Mouse (Mus musculus) ovary, postnatal 14 days (tissue): ENCODE data around the gene Pip4k2b.
"Not testable (repeated sequence)": the region's sequence is repeated elsewhere in the genome, so short reads cannot be mapped to it uniquely, and the experiment has no call there.

Experiments
- DNase-seq: peaks from one replicate; pipeline ENCODE4 v3.0.0; 2022; ENCODE audit warnings: low spot score

The Pip4k2b gene

GRCm38 (mm10) chr11:97714784-97715760 is 29.4 kb downstream of the Pip4k2b start:
- DNase-seq, result no peak

DNA sequence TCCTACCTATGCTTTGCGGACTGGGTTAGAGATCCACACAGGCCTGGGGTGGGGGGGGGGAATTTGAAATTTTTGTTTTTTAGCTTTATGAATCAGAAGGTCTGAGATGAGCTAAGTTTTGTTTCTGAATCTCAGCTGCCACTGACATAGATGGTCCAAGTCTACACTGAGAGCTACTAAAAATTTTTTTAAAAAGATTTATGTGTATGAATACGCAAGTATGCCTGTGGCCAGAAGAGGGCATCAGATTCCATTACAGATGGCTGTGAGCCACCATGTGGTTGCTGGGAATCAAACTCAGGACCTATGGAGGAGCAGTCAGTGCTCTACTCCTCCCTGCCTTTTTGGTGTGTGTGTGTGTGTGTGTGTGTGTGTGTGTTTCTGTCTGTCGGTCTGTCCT is 30.1 kb downstream of the Pip4k2b start:
- no peak for DNase-seq

DNA sequence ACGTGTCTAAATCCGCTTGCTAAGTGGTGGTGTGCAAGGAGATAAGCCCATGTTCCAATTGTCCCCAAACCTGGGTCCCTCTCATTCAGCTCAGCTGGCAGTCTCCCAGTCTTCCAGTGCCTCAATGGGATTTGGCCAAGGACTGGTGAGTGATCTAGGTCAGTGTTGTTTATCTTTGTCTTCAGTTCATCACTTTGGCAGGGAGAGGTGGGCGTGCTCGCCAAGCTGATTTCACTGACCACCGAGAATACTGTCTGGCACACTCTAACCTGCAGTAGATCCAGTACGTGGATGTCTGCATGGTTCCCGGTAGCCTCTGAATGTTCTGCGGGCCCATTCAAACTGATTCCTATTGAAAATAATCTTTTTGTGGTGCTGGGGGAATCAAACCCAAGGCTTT is 30.6 kb downstream of the Pip4k2b start:
- no peak for DNase-seq

DNA sequence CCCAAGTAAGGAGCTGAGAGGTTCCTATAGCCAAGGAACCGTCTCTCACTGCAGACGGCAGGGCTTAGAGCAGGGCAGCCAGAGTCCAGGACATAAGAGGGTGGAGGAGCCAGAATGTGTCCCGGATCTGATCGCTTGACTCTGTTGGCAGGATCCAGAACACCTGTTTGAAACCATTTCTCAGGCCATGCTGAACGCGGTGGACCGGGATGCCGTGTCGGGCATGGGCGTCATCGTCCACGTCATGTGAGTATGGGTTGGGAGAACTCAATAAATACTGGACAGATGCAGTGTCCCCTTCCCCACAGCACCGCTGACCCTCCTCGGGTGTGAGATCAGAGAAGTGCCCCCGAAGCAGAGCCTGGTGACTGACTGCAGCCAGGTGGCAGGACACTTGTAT is 32.2 kb downstream of the Pip4k2b start:
- no peak for DNase-seq

DNA sequence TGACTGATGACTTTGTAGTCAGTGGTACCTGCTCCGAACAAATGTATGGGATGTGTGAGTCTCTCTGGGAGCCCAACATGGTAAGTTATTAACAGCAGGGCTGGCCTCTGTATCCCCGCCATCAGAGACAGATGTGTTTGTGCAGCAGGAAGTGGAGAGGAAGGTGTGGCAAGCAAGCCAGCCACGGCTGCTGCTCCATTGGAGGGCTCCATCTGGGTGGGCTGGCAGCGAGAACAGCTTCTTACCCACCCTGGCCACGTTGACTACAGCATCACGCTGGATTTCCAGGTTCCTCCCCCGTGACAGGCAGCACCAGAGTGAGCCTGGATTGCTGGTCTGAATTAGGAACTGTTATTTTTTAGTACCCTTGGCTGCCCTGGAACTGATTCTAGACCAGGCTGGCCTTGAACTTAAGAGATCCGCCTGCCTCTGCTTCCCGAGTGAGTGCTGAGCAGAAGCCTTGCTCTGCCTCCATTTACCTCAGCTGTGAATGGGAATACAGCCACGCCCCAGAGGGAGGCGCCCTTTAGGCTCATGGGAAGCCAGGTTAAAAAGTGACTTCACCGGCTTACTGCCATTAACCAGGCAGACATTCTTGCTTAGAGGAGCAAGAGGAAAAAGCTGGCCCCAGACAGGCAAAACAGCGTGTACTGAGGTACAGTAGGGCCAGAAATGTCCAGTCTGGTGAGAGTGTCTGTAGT is 33.2 kb downstream of the Pip4k2b start:
- no peak for DNase-seq

- DNase-seq, result not testable (repeated sequence)
Measured at GRCm38 (mm10) chr11:97710067-97710466, 34.4 kb downstream of the Pip4k2b start.

- DNase-seq, result peak; percentile 99
Measured at GRCm38 (mm10) chr11:97703039-97703826, 41.3 kb downstream of the Pip4k2b start, which contains the start of gene Psmb3. Gene Psmb3, plus strand, starts transcription at chr11:97703399.

DNA sequence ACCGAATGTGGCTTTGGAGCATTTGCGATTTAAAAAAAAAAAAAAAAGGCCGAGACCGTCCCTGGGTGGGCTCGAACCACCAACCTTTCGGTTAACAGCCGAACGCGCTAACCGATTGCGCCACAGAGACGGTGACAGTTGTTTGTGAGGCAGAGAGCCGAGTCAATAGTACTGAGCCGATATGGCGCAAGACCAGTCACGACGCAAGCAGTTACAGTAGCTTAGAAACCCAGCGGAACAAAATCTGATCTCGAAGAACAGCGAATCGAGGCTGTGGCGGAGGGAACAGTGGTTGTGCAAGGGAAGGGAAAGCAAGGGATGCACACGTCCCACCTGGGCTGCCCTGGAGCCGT is 42.1 kb downstream of the Pip4k2b start:
- peak; percentile 95 for DNase-seq

- DNase-seq, result no peak
Measured at GRCm38 (mm10) chr11:97701581-97702392, 42.7 kb downstream of the Pip4k2b start.

DNA sequence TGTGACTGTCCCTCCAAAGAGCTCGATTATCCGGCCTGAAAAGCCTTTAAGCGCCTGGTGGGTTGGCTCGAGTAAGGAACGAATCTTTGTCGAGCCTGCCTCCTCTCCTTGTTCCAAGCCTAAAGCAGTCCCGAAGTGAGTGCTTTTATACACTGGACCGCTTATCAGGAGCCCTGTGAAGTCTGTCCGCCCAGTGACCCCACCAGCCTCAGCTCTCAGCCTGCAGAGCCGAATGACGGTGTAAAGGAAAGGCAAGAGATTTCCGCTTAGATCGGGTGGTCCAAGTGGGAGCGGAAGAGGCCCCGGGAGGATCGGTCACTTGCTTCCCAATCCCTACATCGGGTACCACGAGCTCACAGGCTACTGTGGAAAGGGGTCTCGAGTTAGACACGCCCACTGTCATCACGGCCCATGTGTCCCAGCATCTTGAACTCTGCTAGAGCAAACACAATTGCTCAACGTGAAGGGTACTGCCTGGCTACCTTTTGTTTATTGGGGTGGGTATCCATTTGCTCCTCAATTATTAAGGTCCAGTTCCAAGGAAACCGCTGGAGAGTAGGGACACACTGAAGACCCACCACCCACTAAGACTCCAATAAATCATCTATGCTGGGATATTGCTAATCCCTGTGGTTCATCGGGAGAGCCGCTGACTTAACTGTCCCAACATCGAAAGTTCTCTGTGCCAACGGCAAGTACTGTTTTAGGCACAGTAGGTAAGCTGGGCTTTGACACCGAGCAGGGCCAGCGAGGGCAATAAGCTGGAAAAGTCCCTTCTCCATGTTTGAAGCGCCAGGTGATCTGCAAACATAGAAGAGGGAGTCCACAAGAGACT is 43.5 kb downstream of the Pip4k2b start:
- no peak for DNase-seq

GRCm38 (mm10) chr11:97700003-97700745 is 44.3 kb downstream of the Pip4k2b start, which contains the start of gene Pcgf2:
Gene Pcgf2, minus strand, starts transcription at chr11:97700497.
- DNase-seq, result peak; percentile 78

DNA sequence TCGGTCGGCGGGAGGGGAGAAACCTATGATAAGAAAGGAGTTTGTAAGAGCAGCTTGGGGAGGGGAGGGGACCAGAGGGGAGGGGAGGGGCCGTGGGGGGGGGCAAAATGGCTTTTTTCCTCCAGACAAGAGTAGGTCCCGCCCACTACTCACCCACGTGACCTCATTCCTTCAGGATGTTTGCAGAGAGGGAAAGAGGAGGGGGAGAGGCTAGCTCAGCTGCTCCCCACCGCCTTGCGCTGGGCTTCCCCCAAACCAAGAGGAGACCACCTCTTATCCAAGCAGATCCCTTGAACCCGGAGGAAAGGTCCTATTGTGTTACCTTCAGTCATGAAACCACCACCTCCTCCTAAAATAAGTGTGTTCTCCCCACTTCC is 44.9 kb downstream of the Pip4k2b start:
- DNase-seq, result peak; percentile 76

GRCm38 (mm10) chr11:97698741-97699611 is 45.5 kb downstream of the Pip4k2b start:
- peak; percentile 74 for DNase-seq

DNA sequence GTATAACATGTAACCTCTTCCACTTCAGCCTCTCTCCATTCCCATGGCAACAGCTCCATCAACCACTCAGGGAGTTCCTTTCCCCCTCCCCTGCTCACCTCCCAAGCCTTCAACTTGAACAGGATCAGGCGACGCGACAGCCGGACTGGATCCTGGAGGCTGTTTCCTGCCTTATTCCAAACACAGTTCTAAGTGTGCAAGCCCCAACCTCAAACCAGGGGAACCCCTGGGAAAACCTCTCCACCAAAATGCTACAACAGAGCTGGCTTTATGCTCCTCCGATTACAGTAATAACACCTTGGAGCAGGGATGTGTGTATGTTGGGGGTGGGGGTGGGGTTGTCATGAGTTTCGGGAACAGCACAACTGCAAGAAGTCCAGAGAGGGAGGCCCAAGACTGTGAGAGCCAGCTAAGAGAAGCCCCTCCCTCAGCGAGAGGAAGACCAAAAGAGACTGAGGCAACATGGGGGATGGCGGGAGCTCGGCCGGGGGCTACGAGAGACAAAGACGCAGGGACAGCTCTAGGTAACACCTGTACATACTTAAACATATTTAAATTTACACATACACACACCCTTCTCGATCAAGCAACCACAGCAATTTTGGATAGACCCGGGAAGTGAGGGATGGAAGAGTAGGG is 46.5 kb downstream of the Pip4k2b start:
- DNase-seq, result no peak

DNA sequence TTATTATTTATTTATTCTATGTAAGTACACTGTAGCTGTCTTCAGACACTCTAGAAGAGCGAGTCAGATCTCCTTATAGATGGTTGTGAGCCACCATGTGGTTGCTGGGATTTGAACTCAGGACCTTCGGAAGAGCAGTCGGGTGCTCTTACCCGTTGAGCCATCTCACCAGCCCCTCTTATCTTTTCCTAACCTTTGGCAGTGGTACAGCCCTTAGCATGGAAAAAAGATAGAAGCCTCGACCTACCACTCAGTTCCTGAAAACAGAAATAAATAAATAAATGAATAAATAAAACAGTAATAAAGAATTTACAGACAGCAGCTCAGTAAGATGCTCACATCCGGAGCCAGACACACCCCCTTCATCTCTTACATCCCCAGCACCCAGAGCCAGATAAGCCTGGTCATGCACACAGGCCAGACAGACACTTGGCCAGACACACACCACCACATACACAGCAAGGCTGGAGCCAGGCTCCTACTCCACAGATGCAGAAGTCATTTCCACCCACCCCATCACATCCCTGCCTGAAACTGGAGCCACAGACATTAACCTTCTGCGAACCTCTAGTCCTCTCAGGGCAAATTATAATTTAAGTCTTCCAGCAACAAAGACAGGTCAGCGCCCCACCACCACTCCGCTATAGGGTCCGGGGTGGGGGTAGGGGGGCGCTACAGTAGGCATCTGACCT is 47.2 kb downstream of the Pip4k2b start:
- DNase-seq, result no peak

DNA sequence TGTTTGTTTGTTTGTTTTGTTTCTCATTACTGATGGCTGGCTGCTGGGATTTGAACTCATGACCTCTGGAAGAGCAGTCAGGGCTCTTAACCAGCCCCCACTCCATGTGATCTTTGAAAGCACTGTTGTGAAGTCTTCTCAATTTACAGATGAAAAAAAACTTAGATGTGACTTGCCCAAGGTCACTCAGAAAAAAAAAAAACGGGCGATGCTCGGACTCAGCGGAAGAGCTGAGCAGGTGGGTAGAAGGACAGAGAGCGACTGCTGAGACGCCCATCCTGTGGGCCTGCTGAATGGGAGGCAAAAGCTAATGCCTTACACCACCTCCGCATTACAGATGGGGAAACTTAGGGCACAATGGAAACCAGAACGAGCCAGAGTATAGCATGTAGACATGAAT is 47.8 kb downstream of the Pip4k2b start:
- DNase-seq, result no peak

GRCm38 (mm10) chr11:97695712-97696401 is 48.6 kb downstream of the Pip4k2b start:
- no peak for DNase-seq
